Mouse (Mus musculus): ENCODE data around the gene Olfr1418.
"Not testable (repeated sequence)": the region's sequence is repeated elsewhere in the genome, so short reads cannot be mapped to it uniquely, and the experiment has no call there.

The Olfr1418 gene

GRCm38 (mm10) chr19:11860966-11861365 is at the start of gene Olfr1418:
Gene Olfr1418 (minus strand): TSS chr19:11861066.
- no peak for DNase-seq (ENCODE audit: low read depth in 1 of 2, low spot score in 2 of 2)

DNA sequence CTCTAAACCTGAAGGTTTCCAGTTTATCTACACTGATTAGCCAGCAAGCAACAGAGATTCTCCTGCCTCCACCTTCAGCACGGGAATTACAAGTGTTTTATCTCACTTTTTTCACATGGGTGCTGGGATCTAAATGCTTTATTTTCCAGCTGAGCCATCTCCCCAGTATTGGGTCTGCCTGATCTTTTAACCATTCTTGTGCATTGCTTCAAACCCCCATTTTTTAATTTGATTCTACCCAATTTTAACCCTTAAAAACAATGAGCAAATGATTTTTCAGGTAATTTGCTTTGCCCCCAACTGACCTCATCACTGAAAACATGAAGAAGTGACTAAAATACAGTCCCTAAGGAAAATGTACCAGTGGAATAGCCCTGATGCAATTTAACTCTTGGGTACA is 25.4 kb upstream of the Olfr1418 start, which contains the start of gene Olfr1420:
Olfr1420 (plus strand) TSS at position 301 of the 400 bp plus-strand sequence.
- no peak for DNase-seq (ENCODE audit: low read depth in 1 of 2, low spot score in 2 of 2)

- DNase-seq (ENCODE audit: low read depth in 1 of 2, low spot score in 2 of 2), result not testable (repeated sequence)
Measured at GRCm38 (mm10) chr19:11878404-11878803, 17.5 kb upstream of the Olfr1418 start.

GRCm38 (mm10) chr19:11875006-11875405 is 14.1 kb upstream of the Olfr1418 start, which contains the start of gene Olfr1419:
Gene Olfr1419 (minus strand): TSS chr19:11875106.
- DNase-seq (ENCODE audit: low read depth in 1 of 2, low spot score in 2 of 2), result no peak

DNA sequence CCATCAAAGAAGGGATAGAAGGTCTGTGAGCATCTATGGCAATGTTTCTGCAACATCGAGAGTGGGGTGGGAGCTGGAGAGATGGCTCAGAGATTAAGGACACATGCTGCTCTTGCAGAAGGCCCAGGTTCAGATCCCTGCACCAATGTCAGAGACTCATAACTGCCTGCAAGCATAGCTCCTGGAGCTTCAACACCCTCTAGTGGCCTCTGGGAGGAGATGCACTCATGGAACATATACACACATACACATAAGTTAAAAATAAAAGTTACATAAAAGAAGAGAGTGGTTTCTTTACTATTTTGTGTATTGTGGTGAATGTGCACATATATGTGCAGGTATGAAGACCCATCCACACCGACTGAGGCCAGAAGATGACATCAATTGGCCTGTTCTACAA is 7.0 kb upstream of the Olfr1418 start:
- no peak for DNase-seq (ENCODE audit: low read depth in 1 of 2, low spot score in 2 of 2)

GRCm38 (mm10) chr19:11856506-11856905 is 4.4 kb downstream of the Olfr1418 start:
- no peak for DNase-seq (ENCODE audit: low read depth in 1 of 2, low spot score in 2 of 2)

DNA sequence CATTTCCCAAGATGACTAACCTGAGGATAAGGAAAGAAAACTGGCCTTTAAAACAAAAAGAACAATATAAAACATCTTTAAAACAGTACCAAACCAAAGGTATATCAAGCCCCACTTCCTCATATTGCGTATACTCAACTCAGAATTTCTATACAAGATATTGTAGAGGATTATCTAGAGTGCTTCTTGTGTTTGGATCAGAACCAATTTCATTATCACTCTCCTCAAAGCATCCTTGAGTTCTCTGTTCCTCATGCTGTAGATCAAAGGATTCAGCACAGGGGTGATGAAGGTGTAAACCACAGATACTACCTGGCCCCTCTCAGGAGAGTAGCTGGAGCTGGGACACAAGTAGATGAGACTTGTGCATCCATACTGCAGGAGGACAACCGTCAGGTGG is 6.0 kb downstream of the Olfr1418 start:
- no peak for DNase-seq (ENCODE audit: low read depth in 1 of 2, low spot score in 2 of 2)

GRCm38 (mm10) chr19:11852652-11853051 is 8.2 kb downstream of the Olfr1418 start:
- DNase-seq (ENCODE audit: low read depth in 1 of 2, low spot score in 2 of 2), result no peak

GRCm38 (mm10) chr19:11846333-11846732 is 14.5 kb downstream of the Olfr1418 start:
- DNase-seq (ENCODE audit: low read depth in 1 of 2, low spot score in 2 of 2), result no peak

- no peak for DNase-seq (ENCODE audit: low read depth in 1 of 2, low spot score in 2 of 2)
Measured at GRCm38 (mm10) chr19:11839119-11839518, 21.7 kb downstream of the Olfr1418 start, which contains the start of gene Olfr1417. Gene Olfr1417 (minus strand): TSS chr19:11839219.

DNA sequence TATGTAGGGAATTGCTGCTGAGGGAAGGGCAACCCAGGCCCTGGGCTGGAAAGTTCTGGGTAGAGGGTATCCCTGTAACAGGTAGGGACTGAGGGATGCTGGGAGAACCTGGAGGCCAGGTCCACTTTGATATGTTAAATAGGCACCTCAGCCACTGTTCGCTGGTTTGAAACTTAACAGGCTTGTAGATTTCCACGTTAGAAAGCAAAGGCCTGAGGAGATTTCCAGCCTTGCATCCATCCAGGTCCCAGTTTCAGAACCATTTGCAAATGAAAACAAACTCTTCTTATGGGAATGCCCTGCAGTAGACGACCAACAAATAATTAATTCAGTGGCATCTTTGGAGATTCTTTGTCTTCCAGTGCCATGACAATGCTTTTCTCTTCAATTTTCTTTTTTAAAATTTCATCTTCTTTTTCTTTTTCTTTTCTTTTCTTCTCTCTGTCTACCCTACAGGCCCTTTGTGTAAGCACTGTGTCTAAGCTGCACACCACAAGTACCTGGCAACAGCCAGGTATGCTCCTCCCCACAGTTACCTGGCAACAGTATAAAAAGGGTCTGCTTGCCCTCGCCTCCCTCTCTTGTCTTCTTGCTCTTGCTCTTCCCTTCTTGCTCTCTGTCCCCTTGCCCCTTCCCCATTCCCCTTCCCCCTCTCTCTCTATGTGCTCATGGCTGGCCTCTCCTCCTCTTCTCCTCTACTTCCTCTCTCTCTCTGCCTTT is 37.4 kb downstream of the Olfr1418 start:
- DNase-seq (ENCODE audit: low read depth in 1 of 2, low spot score in 2 of 2), result no peak

GRCm38 (mm10) chr19:11820211-11820610 is 40.7 kb downstream of the Olfr1418 start:
- no peak for DNase-seq (ENCODE audit: low read depth in 1 of 2, low spot score in 2 of 2)

GRCm38 (mm10) chr19:11819800-11820199 is 41.1 kb downstream of the Olfr1418 start:
- peak; percentile 34 to 72 for DNase-seq (ENCODE audit: low read depth in 1 of 2, low spot score in 2 of 2)

GRCm38 (mm10) chr19:11819143-11819700 is 41.6 kb downstream of the Olfr1418 start, which contains the start of gene Stx3:
Gene Stx3 (minus strand): TSS chr19:11819403.
- no peak for DNase-seq (ENCODE audit: low read depth in 1 of 2, low spot score in 2 of 2)

DNA sequence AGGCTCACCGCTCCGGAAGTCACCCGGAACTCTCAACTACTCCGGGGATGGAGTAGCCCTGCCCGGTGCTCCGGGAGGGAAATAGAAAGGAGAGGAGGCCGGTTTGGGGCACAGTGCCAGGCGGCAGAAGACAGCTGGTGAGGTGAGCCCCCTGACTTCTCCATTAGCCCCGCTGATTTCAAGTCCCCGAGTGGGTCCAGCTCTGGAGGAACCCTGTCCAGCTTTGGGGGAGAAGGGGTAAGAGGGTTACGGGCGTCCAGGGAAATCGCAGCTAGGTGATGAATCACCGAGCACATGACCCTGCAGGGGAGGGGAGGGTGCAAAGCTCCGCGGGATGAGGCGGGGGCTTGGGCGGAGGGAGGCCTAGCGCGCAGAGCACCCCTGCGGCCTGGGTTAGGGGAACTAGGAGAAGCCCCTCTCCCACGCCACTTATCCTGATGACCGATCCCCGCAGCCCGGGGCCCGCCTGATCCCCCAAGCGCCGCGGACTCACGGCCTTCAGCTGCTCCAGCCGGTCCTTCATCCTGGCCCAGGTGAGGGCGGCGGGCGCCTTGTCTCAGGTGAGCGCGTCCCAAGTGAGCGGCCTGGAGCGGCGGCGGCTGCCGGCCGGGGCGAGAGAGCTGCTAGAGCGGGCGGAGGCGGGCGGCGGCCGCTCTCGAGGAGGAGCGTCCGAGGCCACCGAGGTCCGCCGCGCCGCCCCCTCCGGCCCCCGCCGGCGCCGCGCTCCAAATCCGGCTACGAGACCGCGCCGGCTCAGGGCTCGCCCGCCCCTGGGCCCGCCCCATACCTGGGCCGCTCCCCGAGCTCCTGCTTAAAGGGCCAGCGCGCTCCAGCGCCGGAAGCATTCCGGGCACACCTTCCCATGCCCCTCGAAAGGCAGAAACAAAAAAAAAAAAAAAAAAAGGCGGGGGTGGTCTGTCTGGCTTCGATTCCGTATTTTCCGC is 42.4 kb downstream of the Olfr1418 start:
- peak in 1 of 2 experiments; percentile 35 for DNase-seq (ENCODE audit: low read depth in 1 of 2, low spot score in 2 of 2)

GRCm38 (mm10) chr19:11817586-11817985 is 43.3 kb downstream of the Olfr1418 start:
- DNase-seq (ENCODE audit: low read depth in 1 of 2, low spot score in 2 of 2), result no peak

DNA sequence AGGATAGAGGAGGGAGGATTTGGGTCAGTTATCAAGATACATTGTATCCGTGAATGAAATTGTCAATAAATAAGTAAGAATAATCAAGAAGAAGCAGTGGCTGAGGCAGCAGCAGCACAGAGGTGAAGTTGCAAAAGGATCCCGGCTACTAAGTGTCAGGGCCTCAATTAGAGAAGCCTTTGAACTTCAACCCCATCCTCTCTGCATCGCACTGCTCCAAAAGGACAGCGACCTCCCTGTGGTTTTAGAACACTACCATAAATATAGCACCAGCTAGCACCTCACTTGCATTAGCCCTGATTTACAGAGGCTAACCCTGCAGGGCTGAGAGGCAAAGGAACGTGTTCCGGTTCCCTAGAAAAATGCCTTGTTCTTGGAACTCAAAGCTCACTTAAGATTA is 44.2 kb downstream of the Olfr1418 start:
- no peak for DNase-seq (ENCODE audit: low read depth in 1 of 2, low spot score in 2 of 2)

GRCm38 (mm10) chr19:11814742-11815333 is 46.0 kb downstream of the Olfr1418 start:
- DNase-seq (ENCODE audit: low read depth in 1 of 2, low spot score in 2 of 2), result no peak

GRCm38 (mm10) chr19:11813649-11814048 is 47.2 kb downstream of the Olfr1418 start:
- DNase-seq (ENCODE audit: low read depth in 1 of 2, low spot score in 2 of 2), result no peak

- peak in 1 of 2 experiments; percentile 22 for DNase-seq (ENCODE audit: low read depth in 1 of 2, low spot score in 2 of 2)
Measured at GRCm38 (mm10) chr19:11813136-11813535, 47.7 kb downstream of the Olfr1418 start.

Measured in monocyte, adult 2 months (primary cell).